Mouse (Mus musculus) G1E-ER4 (cell line): ENCODE measurements around the gene Bglap2. TPM values are rescaled to one million over a fixed set of nuclear protein-coding genes. Genes with fewer than 3 reads are reported as not detected.
"Not testable (repeated sequence)": the region's sequence is repeated elsewhere in the genome, so short reads cannot be mapped to it uniquely, and the experiment has no call there.

Experiments used
- GATA1 ChIP-seq: IDR thresholded peaks from one replicate; pipeline ENCODE4 v1.8.0; 2012; ENCODE audit warnings: low read length, inconsistent platforms
- polyA plus RNA-seq: library from polyadenylated mRNA; stranded (reverse); fragments of >175 nt; gene quantifications from 2 replicates; pipeline ENCODE4 v1.2.3, GENCODE M21; 2012

The Bglap2 gene
- polyA plus RNA-seq, 1 experiment, result not detected

DNA sequence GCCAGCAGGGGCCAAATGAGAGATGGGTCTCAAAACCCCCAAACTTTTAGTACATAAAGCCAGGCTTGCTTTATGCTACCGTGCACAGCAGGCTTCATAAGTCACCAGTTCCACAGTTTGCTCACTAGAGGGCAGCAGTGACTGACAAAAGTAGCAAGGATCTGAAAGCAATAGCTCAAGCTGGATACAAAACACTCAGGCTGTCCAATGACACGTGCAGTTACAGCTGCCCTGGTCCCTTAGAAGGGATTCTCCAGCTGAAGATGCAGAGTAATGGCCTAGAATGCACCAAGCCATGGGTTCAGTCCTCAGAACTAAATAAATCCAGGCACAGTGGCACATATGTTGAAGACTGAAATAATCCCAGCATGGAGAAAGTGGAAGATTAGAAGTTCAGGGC is 28.6 kb upstream of the Bglap2 start:
- no peak for TF ChIP-seq GATA1

DNA sequence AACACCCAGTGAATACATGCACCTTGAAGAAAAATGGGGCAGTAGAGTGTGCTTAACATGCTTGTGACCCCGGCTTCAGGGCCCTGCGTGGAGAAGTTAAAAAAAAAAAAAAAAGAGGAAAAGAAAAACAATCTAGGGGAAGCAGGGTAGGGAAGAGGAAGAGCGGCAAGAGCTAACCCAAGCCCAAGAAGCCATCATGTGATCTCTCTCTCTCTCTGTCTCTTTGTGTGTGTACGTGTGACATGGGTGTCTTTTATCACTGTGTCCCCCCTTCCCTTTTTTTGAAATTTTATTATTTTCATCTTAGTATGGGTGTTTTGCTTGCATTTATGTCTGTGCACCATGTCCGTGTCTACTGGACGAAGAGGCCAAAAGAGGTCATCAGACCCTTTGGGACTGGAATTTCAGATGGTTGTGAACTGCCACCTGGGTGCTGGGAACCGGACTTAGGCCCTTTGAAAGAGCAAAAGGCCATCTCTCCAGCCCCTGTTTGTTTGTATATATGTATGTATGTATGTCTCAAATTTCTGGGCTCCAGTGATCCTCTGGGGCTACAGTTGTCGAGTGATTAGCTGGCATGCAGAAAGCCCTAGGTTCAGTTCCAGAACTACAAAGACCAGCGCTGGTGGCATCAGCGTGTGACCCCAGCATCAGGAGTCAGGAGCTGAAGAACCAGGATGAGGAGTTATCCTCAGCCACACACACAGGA is 25.2 kb upstream of the Bglap2 start:
- TF ChIP-seq GATA1, result no peak

DNA sequence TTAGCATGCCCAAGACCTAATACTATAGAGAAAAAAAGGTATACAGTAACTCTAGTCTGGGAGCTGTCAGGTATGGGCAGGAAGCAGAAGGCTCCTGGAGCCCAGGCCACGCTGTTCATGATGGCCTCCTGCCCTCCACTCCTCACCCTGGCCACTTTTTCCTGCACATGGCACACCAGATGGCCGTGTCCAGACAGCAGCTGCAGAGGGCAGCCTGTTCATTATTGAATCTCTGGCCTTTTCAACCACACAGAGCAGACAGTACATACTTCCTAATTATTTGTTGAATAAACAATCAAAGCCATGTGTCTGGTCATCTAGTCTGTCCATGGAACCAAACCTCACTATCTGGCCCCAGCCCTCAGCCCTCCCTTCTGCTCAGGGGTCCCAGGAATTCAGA is 20.2 kb upstream of the Bglap2 start:
- TF ChIP-seq GATA1, result no peak

DNA sequence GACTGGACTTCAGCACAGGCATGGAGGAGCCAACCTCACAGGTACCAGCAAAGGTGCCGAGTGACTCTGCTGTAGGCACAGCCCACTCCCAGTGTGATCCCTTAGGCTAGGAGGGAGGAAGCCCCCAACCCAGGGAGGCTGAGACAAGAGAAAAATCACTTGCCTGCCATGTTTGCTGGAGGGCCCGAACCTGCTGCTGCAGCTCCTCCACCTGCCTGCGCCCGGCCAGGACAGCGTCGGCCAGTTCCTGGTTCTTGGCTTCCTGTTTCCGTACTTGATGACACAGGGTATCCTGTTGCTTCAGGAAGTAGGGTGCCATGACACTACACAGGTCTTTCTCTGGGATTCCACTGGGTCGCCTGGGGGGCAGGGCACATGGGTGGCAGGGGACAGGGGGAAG is 17.2 kb upstream of the Bglap2 start:
- no peak for TF ChIP-seq GATA1

DNA sequence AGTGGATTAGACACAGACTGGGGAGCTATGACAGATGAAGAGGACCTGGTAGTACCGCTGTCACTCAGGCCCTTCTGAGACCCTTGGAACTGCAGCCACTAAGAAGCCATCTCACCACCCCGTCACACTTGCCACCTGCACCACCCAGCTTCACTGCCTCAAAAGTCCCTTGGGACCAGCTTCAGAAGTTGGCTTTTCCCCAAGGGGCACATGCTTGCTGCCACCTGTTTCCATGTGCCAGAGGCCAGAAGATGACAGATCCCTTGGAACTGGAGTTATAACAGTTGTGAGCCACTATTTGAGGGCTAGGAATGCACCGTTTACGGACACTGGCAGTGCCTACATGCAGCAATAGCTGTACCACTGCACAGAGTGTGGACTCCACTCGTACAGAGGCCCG is 16.8 kb upstream of the Bglap2 start:
- no peak for TF ChIP-seq GATA1

DNA sequence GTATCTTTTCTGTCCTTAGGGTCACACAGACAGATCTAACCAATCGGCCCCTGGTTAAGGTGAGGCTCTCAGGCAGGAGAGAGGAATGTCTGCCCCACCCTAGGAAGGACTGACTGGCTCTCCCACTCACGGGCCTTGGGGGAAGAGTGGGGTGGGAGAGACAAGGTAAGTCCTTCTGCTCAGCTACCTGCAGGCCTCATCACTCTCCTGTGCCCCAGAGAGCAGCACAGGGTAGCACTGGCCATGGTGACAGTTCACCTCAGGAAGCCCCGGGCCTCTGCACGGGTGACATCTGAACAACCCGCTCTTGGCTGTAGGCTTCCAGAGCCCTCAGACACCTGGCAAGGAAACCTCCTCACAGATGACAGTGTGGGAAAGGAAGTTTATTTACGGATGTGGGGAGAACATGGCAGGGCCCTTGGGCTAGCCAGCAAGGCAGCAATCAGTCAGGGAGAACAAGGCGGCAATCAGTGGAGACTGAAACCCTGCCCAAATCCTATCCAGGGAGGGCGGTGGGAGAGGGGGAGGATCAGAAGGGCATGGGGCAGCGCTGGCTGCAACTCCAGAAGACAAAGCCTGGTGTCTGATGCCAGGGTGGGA is 15.4 kb upstream of the Bglap2 start:
- TF ChIP-seq GATA1, result no peak

DNA sequence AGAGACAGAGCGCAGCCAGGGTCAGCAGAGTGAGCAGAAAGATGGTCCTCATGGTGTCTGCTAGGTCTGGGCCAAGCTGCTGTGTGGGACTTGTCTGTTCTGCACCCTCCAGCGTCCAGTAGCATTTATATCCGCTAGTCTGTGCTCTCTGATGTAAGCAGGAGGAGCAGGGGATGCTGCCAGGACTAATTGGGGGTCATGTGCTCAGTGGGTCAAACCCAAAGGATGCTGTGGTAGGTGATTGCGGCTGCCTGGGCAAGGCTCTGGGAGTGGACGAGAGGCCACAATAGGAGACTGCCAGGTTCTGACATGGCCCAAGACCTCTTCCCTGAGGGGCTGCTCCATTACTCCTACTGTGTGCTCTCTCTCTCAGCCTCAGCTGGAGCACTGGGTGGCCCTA is 5.9 kb upstream of the Bglap2 start, which contains the start of gene Bglap:
Gene Bglap, minus strand, starts transcription at position 101 of the 400 bp plus-strand sequence.
- TF ChIP-seq GATA1, result no peak

DNA sequence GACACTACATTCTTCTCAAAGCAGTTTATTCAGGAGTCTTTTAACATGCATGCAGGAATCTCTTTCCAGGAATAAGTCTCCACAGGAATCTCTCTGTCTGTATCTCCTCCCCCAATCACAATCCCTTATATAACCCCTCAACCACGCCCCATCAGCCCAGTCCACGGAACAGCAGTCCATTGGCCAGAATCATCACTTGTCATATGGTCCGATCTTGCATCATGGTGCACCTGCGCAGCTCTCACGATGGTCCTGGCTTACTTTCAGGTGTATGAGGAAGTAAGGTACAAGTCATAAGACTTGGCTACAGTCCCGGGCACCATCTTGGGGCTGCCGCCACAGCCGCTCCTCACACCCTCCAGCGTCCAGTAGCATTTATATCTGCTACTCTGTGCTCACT is 5.9 kb downstream of the Bglap2 start, which contains the start of gene Bglap3:
Gene Bglap3, minus strand, starts transcription at position 101 of the 400 bp plus-strand sequence.
- TF ChIP-seq GATA1, result not testable (repeated sequence)

DNA sequence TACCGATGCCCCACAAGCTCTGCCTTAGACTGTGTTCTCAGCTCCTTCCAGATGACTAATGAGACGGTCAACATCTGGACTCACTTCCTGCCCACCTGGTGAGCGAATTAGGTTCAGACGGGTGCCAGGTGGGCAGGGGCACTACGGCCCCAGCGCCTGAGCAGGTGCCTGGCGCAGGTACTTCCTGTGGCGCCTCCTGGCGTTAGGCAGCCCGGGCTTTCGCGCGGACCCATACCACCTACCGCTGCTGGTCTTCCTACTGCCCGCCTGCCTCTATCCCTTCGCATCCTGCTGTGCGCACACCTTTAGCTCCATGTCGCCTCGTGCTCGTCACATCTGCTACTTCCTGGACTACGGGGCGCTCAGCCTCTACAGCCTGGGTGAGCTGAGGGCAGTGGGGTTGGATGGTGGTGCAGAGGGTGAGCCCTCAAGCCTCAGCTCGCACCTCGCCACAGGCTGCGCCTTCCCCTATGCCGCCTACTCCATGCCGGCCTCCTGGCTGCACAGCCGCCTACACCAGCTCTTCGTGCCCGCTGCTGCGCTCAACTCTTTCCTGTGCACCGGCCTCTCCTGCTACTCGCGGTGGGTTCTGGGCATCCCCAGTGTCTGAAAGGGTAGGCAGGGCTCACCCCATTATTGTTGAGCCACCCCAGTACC is 12.7 kb downstream of the Bglap2 start:
- TF ChIP-seq GATA1, result no peak

DNA sequence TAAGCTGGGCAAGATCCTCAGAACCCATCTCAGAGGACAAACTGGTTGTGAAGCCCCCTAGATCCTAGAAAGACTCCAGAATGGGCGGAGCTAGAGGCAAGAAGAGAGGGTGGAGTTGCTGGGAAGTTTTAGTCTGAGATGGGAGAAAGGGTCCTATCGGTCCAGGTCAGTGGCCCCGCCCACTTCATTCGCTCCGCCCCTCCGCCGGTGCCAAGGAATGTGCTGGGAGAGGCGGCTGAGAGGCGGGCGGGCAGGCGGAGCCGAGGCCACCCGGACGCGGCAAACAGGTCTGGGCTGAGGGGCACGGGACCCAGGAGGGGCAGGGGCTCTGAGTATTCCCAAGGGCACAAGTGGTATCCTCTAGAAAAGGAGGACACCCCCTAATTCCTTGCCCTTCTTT is 14.2 kb downstream of the Bglap2 start, which contains the start of gene Paqr6:
Gene Paqr6, plus strand, starts transcription at position 248 of the 400 bp plus-strand sequence.
- TF ChIP-seq GATA1, result no peak

DNA sequence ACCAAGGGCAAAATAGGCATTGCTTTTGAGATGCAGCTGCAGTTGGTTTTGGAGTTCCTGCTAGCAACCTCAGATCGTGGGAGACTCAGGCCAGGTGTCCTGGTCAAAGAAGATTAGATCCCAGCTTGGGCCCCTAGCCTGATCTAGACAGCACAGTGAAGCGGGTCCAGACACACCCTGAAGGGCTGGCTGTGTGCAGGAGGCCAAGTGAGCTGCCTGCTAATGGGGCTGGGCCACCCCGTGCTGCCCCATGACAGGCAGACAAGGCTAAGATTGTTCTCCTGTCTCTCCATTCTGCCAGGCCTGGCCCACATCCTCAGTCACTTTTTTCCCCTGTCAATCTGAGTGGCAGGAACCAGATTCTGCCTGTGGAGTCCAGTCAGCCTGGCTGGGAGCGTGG is 14.8 kb downstream of the Bglap2 start:
- TF ChIP-seq GATA1, result no peak

DNA sequence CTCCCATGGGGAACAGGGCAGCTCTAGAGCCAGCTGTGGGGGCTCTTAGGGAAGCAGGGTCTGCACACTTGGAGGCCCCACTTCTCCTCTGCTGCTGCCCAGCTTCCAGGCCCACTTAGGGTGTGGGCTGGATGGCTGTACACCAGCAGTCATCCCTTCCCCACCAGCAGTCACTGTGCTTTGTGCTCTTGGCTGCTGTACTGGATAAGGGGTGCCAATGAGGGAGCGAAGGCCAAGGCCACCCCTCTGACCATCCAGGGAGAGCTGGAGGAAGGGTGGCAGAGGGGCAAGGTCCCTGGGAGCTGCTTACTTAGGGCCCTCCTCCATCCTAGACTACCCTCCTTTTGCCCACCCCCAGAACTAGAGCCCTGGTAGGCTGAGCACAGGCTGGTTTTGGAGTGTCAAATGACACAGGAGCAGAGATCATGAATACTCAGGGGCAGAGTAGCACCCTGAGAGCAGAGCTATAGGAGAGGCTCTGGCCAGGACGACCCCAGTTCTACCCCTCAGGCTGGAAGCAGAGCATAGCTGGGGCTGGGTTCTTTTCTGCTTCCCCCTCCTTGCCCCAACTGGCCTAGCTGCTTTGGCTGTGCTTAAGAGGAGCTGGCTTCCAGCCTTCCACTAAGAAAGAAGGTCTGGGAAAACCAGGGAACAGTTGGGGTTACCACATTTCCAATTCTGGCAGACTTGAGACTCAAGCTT is 16.7 kb downstream of the Bglap2 start:
- TF ChIP-seq GATA1, result no peak

DNA sequence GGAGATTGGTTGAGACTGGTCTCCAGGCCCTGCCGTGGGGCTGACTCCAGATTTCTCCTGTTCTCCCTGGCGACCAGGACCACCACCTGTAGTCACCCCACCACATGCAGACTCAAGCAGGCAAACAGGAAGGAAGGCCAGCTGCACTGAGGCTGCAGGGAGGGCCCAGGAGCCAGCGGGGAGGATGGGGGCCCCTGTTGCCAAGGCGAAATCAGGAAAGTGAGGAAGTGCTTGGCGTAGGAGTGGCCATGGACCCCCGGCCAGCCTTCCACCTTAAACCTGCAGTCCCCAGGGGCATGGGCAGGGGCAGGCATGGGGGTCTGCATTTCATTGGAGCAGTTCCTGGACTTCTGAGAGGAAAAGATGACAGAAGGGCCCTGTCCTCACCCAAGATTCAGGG is 17.4 kb downstream of the Bglap2 start:
- no peak for TF ChIP-seq GATA1

DNA sequence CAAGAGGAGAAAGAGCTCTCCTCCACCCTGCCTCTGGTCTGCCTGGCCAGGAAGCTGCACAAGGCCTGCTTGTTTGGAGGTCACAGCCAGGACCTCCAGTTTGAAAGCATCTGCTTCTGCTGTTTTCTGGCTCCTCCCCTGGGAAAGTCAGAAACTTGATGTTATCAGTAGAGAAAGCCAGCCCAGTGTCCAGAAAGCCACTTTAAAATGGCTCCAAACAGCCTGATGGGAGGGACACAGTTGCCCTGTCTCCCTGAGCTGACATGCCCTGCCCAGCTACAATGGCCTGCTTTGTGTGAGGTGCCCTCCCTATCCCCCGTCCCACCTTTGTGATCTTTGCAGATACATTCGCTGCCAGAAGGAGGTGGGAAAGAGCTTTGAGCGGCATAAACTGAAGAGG is 18.5 kb downstream of the Bglap2 start:
- no peak for TF ChIP-seq GATA1

DNA sequence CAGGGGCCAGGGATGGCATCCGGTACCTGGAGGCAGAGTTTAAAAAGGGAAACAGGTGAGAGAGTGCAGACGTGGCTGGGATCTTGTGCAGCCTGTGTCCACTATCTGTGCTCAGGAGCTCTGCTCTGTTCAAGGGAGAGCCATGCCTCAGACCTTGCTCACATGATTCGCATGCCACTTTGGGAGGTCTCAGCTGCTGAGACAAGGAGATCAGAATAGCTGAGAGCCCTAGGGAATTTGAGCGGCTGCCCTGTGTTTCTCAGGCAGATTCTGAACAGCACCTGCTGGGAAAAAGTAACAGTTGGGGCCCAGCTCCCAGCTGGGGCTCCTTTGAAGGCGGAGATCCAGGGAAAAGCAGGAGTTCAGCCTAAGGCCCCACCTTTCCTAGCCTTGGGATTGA is 18.9 kb downstream of the Bglap2 start:
- TF ChIP-seq GATA1, result no peak

DNA sequence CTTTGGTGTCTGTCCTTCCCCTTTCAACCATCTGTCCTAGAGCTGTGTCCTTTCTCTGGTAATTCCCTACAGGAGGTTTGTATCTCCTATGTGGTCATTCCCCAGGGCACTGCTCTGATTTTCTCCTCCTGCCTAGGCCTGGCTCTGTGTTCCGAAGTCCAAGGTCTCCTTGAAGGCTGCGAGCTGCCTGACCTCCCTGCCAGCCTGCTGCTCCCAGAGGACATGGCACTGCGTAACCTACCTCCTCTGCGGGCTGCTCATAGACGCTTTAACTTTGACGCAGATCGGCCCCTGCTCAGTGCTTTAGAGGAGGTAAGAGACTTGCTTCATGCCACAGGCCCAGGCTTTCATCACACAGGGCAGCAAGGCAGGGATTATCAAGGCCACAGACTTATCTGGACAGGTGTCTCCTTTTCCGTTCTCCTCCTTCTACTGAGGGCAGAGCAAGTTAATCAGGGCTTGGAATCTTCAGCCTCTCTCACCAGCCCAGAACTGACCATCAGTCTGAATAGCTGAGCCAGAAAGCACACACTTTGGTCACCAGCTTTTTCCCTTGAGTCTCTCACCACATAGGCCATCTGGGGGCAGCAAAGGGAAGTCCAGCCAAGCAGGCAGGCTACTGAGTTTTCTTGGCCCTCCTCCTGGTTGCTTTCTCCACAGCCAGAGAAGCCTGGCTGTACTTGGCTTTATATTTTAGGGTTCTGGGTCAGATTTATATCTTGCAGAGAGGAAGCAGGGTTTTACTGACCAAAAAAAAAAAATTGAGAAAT is 23.9 kb downstream of the Bglap2 start:
- TF ChIP-seq GATA1, result no peak
